Mouse (Mus musculus) forebrain, embryonic 11.5 days (tissue): Measurements from ENCODE around the gene Wdr19. TPM values are rescaled to one million over a fixed set of nuclear protein-coding genes. Genes with fewer than 3 reads are reported as not detected.

Experiments used
- ATAC-seq: fragments of 200-750 bp; cut with Nextera tagmentation; replicated peaks from 2 replicates; pipeline ENCODE4 v1.8.0; 2017; ENCODE audit warnings: moderate TSS enrichment; ENCODE audit not compliant: low FRiP score
- DNase-seq: peaks from one replicate; pipeline ENCODE4 v3.0.0-alpha.2; 2017; ENCODE audit warnings: low spot score
- H3K27ac ChIP-seq: fragments of 300-500 bp; sonication (generic); 2 replicates; pipeline ENCODE4 v1.5.1; 2014; ENCODE audit warnings: low read depth, low read length
- H3K27me3 ChIP-seq: fragments of 300-500 bp; sonication (generic); 2 replicates; pipeline ENCODE4 v1.6.1; 2014; ENCODE audit warnings: mild to moderate bottlenecking, low read length, mixed read lengths; ENCODE audit not compliant: control insufficient read depth, insufficient read depth
- H3K36me3 ChIP-seq: fragments of 300-500 bp; sonication (generic); 2 replicates; pipeline ENCODE4 v1.6.1; 2014; ENCODE audit warnings: mild to moderate bottlenecking, low read length, moderate library complexity, mixed read lengths; ENCODE audit not compliant: control insufficient read depth, insufficient read depth
- H3K4me1 ChIP-seq: fragments of 300-500 bp; sonication (generic); replicated peaks from 2 replicates; pipeline ENCODE4 v1.6.1; 2014; ENCODE audit warnings: low read length, mixed read lengths; ENCODE audit not compliant: control insufficient read depth, insufficient read depth
- H3K4me2 ChIP-seq: fragments of 300-500 bp; sonication (generic); 2 replicates; pipeline ENCODE4 v1.6.1; 2014; ENCODE audit warnings: low read depth, mild to moderate bottlenecking, low read length, moderate library complexity, mixed read lengths; ENCODE audit not compliant: severe bottlenecking
- H3K4me3 ChIP-seq: fragments of 300-500 bp; sonication (generic); 2 replicates; pipeline ENCODE4 v1.5.1; 2014; ENCODE audit warnings: low read depth, low read length
- H3K9ac ChIP-seq: fragments of 300-500 bp; sonication (generic); 2 replicates; pipeline ENCODE4 v1.6.1; 2014; ENCODE audit warnings: low read length
- H3K9me3 ChIP-seq: fragments of 300-500 bp; sonication (generic); 2 replicates; pipeline ENCODE4 v1.6.1; 2016; ENCODE audit warnings: low read length, mixed read lengths; ENCODE audit not compliant: control insufficient read depth
- WGBS: fragments of 180-500 bp; shearing (Covaris S2); extraction: QIAGEN DNeasy Blood & Tissue Kit; methylation state at CpG from one replicate; pipeline ENCODE4 v1.1.7; 2014; 5-methylcytosine and 5-hydroxymethylcytosine counted together
- polyA plus RNA-seq: library from polyadenylated mRNA; unstranded; fragments of >200 nt; fragmentation: Nextera tagmentation; extraction: Ambion mirVana; gene quantifications from 2 replicates; pipeline ENCODE4 v1.2.1, GENCODE M21; 2014

Gene Wdr19
- polyA plus RNA-seq, 1 experiment from 2014 or later, result 15.2 TPM

GRCm38 (mm10) chr5:65158696-65159305 is 40.7 kb upstream of the Wdr19 start:
- DNase-seq (no peak), ATAC-seq (no peak)
- Histone ChIP-seq H3K4me2 (no peak overlapping the region), H3K27ac (no peak overlapping the region), H3K4me3 (no peak overlapping the region), H3K9me3 (no peaks in the 10 kb centered on the region), H3K27me3 (no peaks in the 10 kb centered on the region), H3K9ac (no peak overlapping the region), H3K4me1 (no peaks in the 10 kb centered on the region), H3K36me3 (no peaks in the 10 kb centered on the region; the same call in 1 of the 2 replicates)
- 90% methylated on average over 20 of the region's 20 CpGs for WGBS

GRCm38 (mm10) chr5:65163001-65163400 is 36.5 kb upstream of the Wdr19 start:
- Histone ChIP-seq H3K9me3 (no peaks in the 10 kb centered on the region), H3K9ac (no peak overlapping the region), H3K4me3 (no peak overlapping the region), H3K27me3 (no peaks in the 10 kb centered on the region), H3K4me1 (no peaks in the 10 kb centered on the region), H3K36me3 (no peaks in the 10 kb centered on the region; the same call in 1 of the 2 replicates), H3K4me2 (no peak overlapping the region), H3K27ac (no peak overlapping the region)
- DNase-seq (no peak), ATAC-seq (no peak)
- 84% methylated on average over 5 of the region's 5 CpGs for WGBS

- H3K9ac ChIP-seq, result no peak overlapping the region
- no peak for DNase-seq
- no peak overlapping the region for H3K27ac ChIP-seq
- H3K9me3 ChIP-seq, result no peaks in the 10 kb centered on the region
- H3K4me2 ChIP-seq, result no peak overlapping the region
- no peak overlapping the region for H3K4me3 ChIP-seq
- 90% methylated on average over 17 of the region's 17 CpGs for WGBS
- H3K36me3 ChIP-seq, result no peaks in the 10 kb centered on the region; the same call in 1 of the 2 replicates
- no peaks in the 10 kb centered on the region for H3K27me3 ChIP-seq
- no peaks in the 10 kb centered on the region for H3K4me1 ChIP-seq
- no peak for ATAC-seq
These were observed 35.9 kb upstream of the Wdr19 start for GRCm38 (mm10) chr5:65163489-65164092.

GRCm38 (mm10) chr5:65170206-65170605 is 29.3 kb upstream of the Wdr19 start:
- H3K36me3 ChIP-seq, result no peaks in the 10 kb centered on the region
- H3K4me1 ChIP-seq, result no peaks in the 10 kb centered on the region
- DNase-seq (no peak), ATAC-seq (no peak)
- no peak overlapping the region for H3K9ac ChIP-seq
- no peaks in the 10 kb centered on the region for H3K9me3 ChIP-seq
- H3K27me3 ChIP-seq, result no peaks in the 10 kb centered on the region
- no peak overlapping the region for H3K27ac ChIP-seq
- no peak overlapping the region for H3K4me3 ChIP-seq
- H3K4me2 ChIP-seq, result no peak overlapping the region
- WGBS, result 87% methylated on average over 9 of the region's 9 CpGs

GRCm38 (mm10) chr5:65175035-65175917 is 24.2 kb upstream of the Wdr19 start:
- ATAC-seq (0 out of 2 replicates have a peak, but pooled peaks have one; percentile 10), DNase-seq (no peak)
- no peaks in the 10 kb centered on the region for H3K36me3 ChIP-seq
- H3K9me3 ChIP-seq, result no peaks in the 10 kb centered on the region
- no peaks in the 10 kb centered on the region for H3K27me3 ChIP-seq
- no peaks in the 10 kb centered on the region for H3K4me1 ChIP-seq
- WGBS, result 74% methylated on average over 26 of the region's 26 CpGs
- no peak overlapping the region for H3K9ac ChIP-seq
- H3K4me2 ChIP-seq, result no peak overlapping the region
- H3K27ac ChIP-seq, result no peak overlapping the region
- no peak overlapping the region for H3K4me3 ChIP-seq

GRCm38 (mm10) chr5:65175918-65176484 is 23.5 kb upstream of the Wdr19 start:
- H3K4me3 ChIP-seq, result no peak overlapping the region
- no peaks in the 10 kb centered on the region for H3K36me3 ChIP-seq
- 67% methylated on average over 13 of the region's 13 CpGs for WGBS
- no peak for ATAC-seq
- H3K27ac ChIP-seq, result no peak overlapping the region
- no peak overlapping the region for H3K9ac ChIP-seq
- H3K4me2 ChIP-seq, result no peak overlapping the region
- no peaks in the 10 kb centered on the region for H3K9me3 ChIP-seq
- H3K4me1 ChIP-seq, result no peaks in the 10 kb centered on the region
- H3K27me3 ChIP-seq, result no peaks in the 10 kb centered on the region
- DNase-seq, result no peak

GRCm38 (mm10) chr5:65177026-65177514 is 22.4 kb upstream of the Wdr19 start:
- Histone ChIP-seq H3K27ac (no peak overlapping the region), H3K9ac (no peak overlapping the region), H3K4me3 (no peak overlapping the region), H3K4me2 (no peak overlapping the region), H3K4me1 (no peaks in the 10 kb centered on the region), H3K9me3 (no peaks in the 10 kb centered on the region), H3K36me3 (no peaks in the 10 kb centered on the region), H3K27me3 (no peaks in the 10 kb centered on the region)
- 80% methylated on average over 11 of the region's 11 CpGs for WGBS
- ATAC-seq (no peak), DNase-seq (no peak)

GRCm38 (mm10) chr5:65178477-65178876 is 21.0 kb upstream of the Wdr19 start:
- no peak overlapping the region for H3K4me3 ChIP-seq
- H3K4me1 ChIP-seq, result no peaks in the 10 kb centered on the region
- ATAC-seq (no peak), DNase-seq (no peak)
- H3K4me2 ChIP-seq, result no peak overlapping the region
- no peaks in the 10 kb centered on the region for H3K36me3 ChIP-seq
- 95% methylated on average over 9 of the region's 9 CpGs for WGBS
- no peaks in the 10 kb centered on the region for H3K9me3 ChIP-seq
- no peak overlapping the region for H3K27ac ChIP-seq
- no peak overlapping the region for H3K9ac ChIP-seq
- no peaks in the 10 kb centered on the region for H3K27me3 ChIP-seq
